Mouse (Mus musculus): ENCODE results near the gene Trim38. TPM values are rescaled to one million over a fixed set of nuclear protein-coding genes. Genes with fewer than 3 reads are reported as not detected.

The Trim38 gene
- 1.1 TPM for polyA plus RNA-seq (2014; fragmentation: Illumina TruSeq; extraction: RNeasy Lipid Tissue Mini Kit (QIAGEN cat#74804); ENCODE audit: low read depth, low replicate concordance)

GRCm38 (mm10) chr13:23769613-23770012, at the start of gene Trim38:
Trim38 (plus strand) TSS chr13:23769913.

GRCm38 (mm10) chr13:23738677-23739068, 31.0 kb upstream of the Trim38 start, which contains the start of gene Hist1h1c:
Hist1h1c (plus strand) TSS chr13:23738808.

GRCm38 (mm10) chr13:23745381-23746161, 24.1 kb upstream of the Trim38 start, which contains the start of gene Hist1h3c:
Hist1h3c (minus strand) TSS chr13:23745602.

DNA sequence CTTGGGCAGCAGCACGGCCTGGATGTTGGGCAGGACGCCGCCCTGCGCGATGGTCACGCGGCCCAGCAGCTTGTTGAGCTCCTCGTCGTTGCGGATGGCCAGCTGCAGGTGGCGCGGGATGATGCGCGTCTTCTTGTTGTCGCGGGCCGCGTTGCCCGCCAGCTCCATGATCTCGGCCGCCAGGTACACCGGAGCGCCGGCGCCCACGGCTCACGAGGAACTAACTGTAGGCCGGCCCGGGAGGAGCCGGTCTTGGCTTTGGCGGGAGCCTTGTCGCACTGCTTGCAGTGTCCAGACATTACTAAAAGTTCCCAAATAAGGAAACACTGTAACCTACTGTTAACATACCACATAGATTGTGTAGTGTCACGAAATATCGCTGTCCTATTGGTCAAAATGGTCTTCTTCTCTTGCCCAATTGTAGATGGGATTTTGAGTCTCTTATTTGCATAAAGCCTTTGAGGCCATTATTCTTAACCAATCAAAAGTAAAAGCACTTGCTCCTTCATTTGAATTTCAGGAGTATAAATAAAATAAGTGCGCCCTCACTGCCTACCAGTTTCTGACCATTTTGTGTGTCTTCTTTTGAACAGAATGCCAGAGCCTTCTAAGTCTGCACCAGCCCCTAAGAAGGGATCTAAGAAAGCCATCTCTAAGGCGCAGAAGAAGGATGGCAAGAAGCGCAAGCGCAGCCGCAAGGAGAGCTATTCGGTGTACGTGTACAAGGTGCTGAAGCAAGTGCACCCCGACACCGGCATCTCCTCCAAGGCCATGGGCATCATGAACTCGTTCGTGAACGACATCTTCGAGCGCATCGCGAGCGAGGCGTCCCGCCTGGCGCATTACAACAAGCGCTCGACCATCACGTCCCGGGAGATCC, 23.3 kb upstream of the Trim38 start, which contains the start of gene Hist1h2bb:
Gene Hist1h2bb (plus strand): TSS at position 534 of the 880 bp plus-strand sequence.

DNA sequence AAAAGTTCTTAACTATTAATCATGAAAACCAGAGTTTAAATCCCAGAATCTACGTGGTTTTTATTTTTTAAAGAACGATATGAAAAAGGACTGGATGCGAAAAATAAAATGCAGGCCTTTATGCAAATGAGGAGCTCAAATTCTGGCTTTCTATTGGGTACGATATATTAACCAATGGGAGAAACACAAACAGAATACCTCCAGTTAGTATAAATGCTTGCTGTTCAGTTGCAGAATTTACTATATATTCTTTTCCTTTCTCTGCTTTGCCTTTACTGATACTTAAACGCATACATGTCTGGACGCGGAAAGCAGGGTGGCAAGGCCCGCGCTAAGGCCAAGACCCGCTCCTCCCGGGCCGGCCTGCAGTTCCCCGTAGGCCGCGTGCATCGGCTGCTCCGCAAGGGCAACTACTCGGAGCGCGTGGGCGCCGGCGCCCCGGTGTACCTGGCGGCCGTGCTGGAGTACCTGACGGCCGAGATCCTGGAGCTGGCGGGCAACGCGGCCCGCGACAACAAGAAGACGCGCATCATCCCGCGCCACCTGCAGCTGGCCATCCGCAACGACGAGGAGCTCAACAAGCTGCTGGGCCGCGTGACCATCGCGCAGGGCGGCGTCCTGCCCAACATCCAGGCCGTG, 18.8 kb upstream of the Trim38 start, which contains the start of gene Hist1h2ab:
Gene Hist1h2ab (plus strand): TSS at position 288 of the 639 bp plus-strand sequence.

DNA sequence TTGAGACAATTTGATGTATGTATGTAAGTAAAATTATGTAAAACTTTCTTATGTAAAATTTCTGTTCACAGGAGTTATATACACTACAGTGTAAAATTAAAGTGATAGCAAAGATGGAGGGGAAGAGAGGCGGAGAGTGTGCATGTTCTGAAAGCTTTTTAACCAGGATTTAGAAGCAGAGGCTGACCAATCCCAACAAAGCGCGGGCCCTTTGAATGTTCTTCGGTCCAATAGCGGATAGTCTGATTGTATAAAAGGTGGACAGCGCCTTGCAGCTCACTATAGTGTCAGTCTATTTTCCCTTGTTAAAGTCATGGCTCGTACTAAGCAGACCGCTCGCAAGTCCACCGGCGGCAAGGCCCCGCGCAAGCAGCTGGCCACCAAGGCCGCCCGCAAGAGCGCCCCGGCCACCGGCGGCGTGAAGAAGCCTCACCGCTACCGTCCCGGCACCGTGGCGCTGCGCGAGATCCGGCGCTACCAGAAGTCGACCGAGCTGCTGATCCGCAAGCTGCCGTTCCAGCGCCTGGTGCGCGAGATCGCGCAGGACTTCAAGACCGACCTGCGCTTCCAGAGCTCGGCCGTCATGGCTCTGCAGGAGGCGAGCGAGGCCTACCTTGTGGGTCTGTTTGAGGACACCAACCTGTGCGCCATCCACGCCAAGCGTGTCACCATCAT, 17.5 kb upstream of the Trim38 start, which contains the start of gene Hist1h3b:
Gene Hist1h3b (plus strand): TSS at position 201 of the 675 bp plus-strand sequence.

DNA sequence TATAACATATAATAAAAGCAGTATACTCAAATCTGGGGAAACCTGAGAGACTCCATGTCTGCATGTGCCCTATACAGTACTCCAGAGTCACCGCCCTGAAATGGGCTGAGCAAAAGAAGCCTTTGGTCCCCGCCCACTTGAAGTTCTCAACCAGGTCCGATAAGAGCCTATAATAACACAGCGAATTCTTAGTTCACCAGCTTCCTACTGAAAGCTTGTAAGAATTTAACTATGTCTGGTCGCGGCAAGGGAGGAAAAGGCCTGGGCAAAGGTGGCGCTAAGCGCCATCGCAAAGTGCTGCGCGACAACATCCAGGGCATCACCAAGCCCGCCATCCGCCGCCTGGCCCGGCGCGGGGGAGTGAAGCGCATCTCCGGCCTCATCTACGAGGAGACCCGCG, 12.9 kb upstream of the Trim38 start, which contains the start of gene Hist1h4b:
Gene Hist1h4b (plus strand): TSS at position 224 of the 400 bp plus-strand sequence.

GRCm38 (mm10) chr13:23760972-23761864, 8.5 kb upstream of the Trim38 start, which contains the start of gene Hist1h4a:
Hist1h4a (minus strand) TSS chr13:23761230.

GRCm38 (mm10) chr13:23761871-23762821, 7.6 kb upstream of the Trim38 start, which contains the start of gene Hist1h3a:
Hist1h3a (minus strand) TSS chr13:23762386.

GRCm38 (mm10) chr13:23763586-23764323, 6.0 kb upstream of the Trim38 start, which contains the start of gene Hist1h1a:
Hist1h1a (plus strand) TSS chr13:23763666.

GRCm38 (mm10) chr13:23806422-23807052, 36.8 kb downstream of the Trim38 start, which contains the start of gene Slc17a2:
Slc17a2 (plus strand) TSS chr13:23806993.

GRCm38 (mm10) chr13:23839308-23839707, 69.6 kb downstream of the Trim38 start, which contains the start of gene Slc17a3:
Slc17a3 (plus strand) TSS chr13:23839434.

Other genes with a start within 250 kb of the Trim38 start
- gene Hist1h4h, start 238.9 kb upstream of the Trim38 start, polyA plus RNA-seq (2014; fragmentation: Illumina TruSeq; extraction: RNeasy Lipid Tissue Mini Kit (QIAGEN cat#74804); ENCODE audit: low read depth, low replicate concordance), result not detected
- not detected for gene Hist1h2af, start 236.0 kb upstream of the Trim38 start, polyA plus RNA-seq (2014; fragmentation: Illumina TruSeq; extraction: RNeasy Lipid Tissue Mini Kit (QIAGEN cat#74804); ENCODE audit: low read depth, low replicate concordance)
- not detected for gene Hist1h3g, start 234.5 kb upstream of the Trim38 start, polyA plus RNA-seq (2014; fragmentation: Illumina TruSeq; extraction: RNeasy Lipid Tissue Mini Kit (QIAGEN cat#74804); ENCODE audit: low read depth, low replicate concordance)
- gene Hist1h2bh, start 226.5 kb upstream of the Trim38 start, polyA plus RNA-seq (2014; fragmentation: Illumina TruSeq; extraction: RNeasy Lipid Tissue Mini Kit (QIAGEN cat#74804); ENCODE audit: low read depth, low replicate concordance), result 2.1 TPM
- gene Hist1h3f, start 225.9 kb upstream of the Trim38 start, polyA plus RNA-seq (2014; fragmentation: Illumina TruSeq; extraction: RNeasy Lipid Tissue Mini Kit (QIAGEN cat#74804); ENCODE audit: low read depth, low replicate concordance), result not detected
- gene Hist1h4f, start 218.3 kb upstream of the Trim38 start, polyA plus RNA-seq (2014; fragmentation: Illumina TruSeq; extraction: RNeasy Lipid Tissue Mini Kit (QIAGEN cat#74804); ENCODE audit: low read depth, low replicate concordance), result not detected
- 3.9 TPM for gene Hist1h1d, start 216.7 kb upstream of the Trim38 start, polyA plus RNA-seq (2014; fragmentation: Illumina TruSeq; extraction: RNeasy Lipid Tissue Mini Kit (QIAGEN cat#74804); ENCODE audit: low read depth, low replicate concordance)
- gene Hist1h3e, start 207.5 kb upstream of the Trim38 start, polyA plus RNA-seq (2014; fragmentation: Illumina TruSeq; extraction: RNeasy Lipid Tissue Mini Kit (QIAGEN cat#74804); ENCODE audit: low read depth, low replicate concordance), result not detected
- gene Hist1h2ae, start 198.7 kb upstream of the Trim38 start, polyA plus RNA-seq (2014; fragmentation: Illumina TruSeq; extraction: RNeasy Lipid Tissue Mini Kit (QIAGEN cat#74804); ENCODE audit: low read depth, low replicate concordance), result not detected
- gene Hist1h2bg, start 198.5 kb upstream of the Trim38 start, polyA plus RNA-seq (2014; fragmentation: Illumina TruSeq; extraction: RNeasy Lipid Tissue Mini Kit (QIAGEN cat#74804); ENCODE audit: low read depth, low replicate concordance), result 3.6 TPM
- gene Hist1h2bf, start 195.7 kb upstream of the Trim38 start, polyA plus RNA-seq (2014; fragmentation: Illumina TruSeq; extraction: RNeasy Lipid Tissue Mini Kit (QIAGEN cat#74804); ENCODE audit: low read depth, low replicate concordance), result not detected
- not detected for gene Hist1h2ad, start 195.5 kb upstream of the Trim38 start, polyA plus RNA-seq (2014; fragmentation: Illumina TruSeq; extraction: RNeasy Lipid Tissue Mini Kit (QIAGEN cat#74804); ENCODE audit: low read depth, low replicate concordance)
- 6.7 TPM for gene Hist1h3d, start 194.2 kb upstream of the Trim38 start, polyA plus RNA-seq (2014; fragmentation: Illumina TruSeq; extraction: RNeasy Lipid Tissue Mini Kit (QIAGEN cat#74804); ENCODE audit: low read depth, low replicate concordance)
- 2.3 TPM for gene Hist1h4d, start 188.3 kb upstream of the Trim38 start, polyA plus RNA-seq (2014; fragmentation: Illumina TruSeq; extraction: RNeasy Lipid Tissue Mini Kit (QIAGEN cat#74804); ENCODE audit: low read depth, low replicate concordance)
- 16.9 TPM for gene Hist1h2be, start 148.8 kb upstream of the Trim38 start, polyA plus RNA-seq (2014; fragmentation: Illumina TruSeq; extraction: RNeasy Lipid Tissue Mini Kit (QIAGEN cat#74804); ENCODE audit: low read depth, low replicate concordance)
- gene Hist1h1e, start 147.4 kb upstream of the Trim38 start, polyA plus RNA-seq (2014; fragmentation: Illumina TruSeq; extraction: RNeasy Lipid Tissue Mini Kit (QIAGEN cat#74804); ENCODE audit: low read depth, low replicate concordance), result 6.3 TPM
- gene Hist1h2ac, start 86.0 kb upstream of the Trim38 start, polyA plus RNA-seq (2014; fragmentation: Illumina TruSeq; extraction: RNeasy Lipid Tissue Mini Kit (QIAGEN cat#74804); ENCODE audit: low read depth, low replicate concordance), result 9.6 TPM
- gene Hist1h2bc, start 85.7 kb upstream of the Trim38 start, polyA plus RNA-seq (2014; fragmentation: Illumina TruSeq; extraction: RNeasy Lipid Tissue Mini Kit (QIAGEN cat#74804); ENCODE audit: low read depth, low replicate concordance), result 364 TPM
- not detected for gene Hist1h1t, start 74.1 kb upstream of the Trim38 start, polyA plus RNA-seq (2014; fragmentation: Illumina TruSeq; extraction: RNeasy Lipid Tissue Mini Kit (QIAGEN cat#74804); ENCODE audit: low read depth, low replicate concordance)
- 2.2 TPM for gene Hist1h4c, start 71.5 kb upstream of the Trim38 start, polyA plus RNA-seq (2014; fragmentation: Illumina TruSeq; extraction: RNeasy Lipid Tissue Mini Kit (QIAGEN cat#74804); ENCODE audit: low read depth, low replicate concordance)
- 13.2 TPM for gene Hfe, start 59.1 kb upstream of the Trim38 start, polyA plus RNA-seq (2014; fragmentation: Illumina TruSeq; extraction: RNeasy Lipid Tissue Mini Kit (QIAGEN cat#74804); ENCODE audit: low read depth, low replicate concordance)
- gene Hist1h1c, start 31.1 kb upstream of the Trim38 start, polyA plus RNA-seq (2014; fragmentation: Illumina TruSeq; extraction: RNeasy Lipid Tissue Mini Kit (QIAGEN cat#74804); ENCODE audit: low read depth, low replicate concordance), result 96.7 TPM
- gene Hist1h3c, start 24.3 kb upstream of the Trim38 start, polyA plus RNA-seq (2014; fragmentation: Illumina TruSeq; extraction: RNeasy Lipid Tissue Mini Kit (QIAGEN cat#74804); ENCODE audit: low read depth, low replicate concordance), result not detected
- gene Hist1h2bb, start 23.2 kb upstream of the Trim38 start, polyA plus RNA-seq (2014; fragmentation: Illumina TruSeq; extraction: RNeasy Lipid Tissue Mini Kit (QIAGEN cat#74804); ENCODE audit: low read depth, low replicate concordance), result not detected
- gene Hist1h2ab, start 18.8 kb upstream of the Trim38 start, polyA plus RNA-seq (2014; fragmentation: Illumina TruSeq; extraction: RNeasy Lipid Tissue Mini Kit (QIAGEN cat#74804); ENCODE audit: low read depth, low replicate concordance), result not detected
- gene Hist1h3b, start 17.6 kb upstream of the Trim38 start, polyA plus RNA-seq (2014; fragmentation: Illumina TruSeq; extraction: RNeasy Lipid Tissue Mini Kit (QIAGEN cat#74804); ENCODE audit: low read depth, low replicate concordance), result not detected
- not detected for gene Hist1h4b, start 12.9 kb upstream of the Trim38 start, polyA plus RNA-seq (2014; fragmentation: Illumina TruSeq; extraction: RNeasy Lipid Tissue Mini Kit (QIAGEN cat#74804); ENCODE audit: low read depth, low replicate concordance)
- gene Hist1h4a, start 8.7 kb upstream of the Trim38 start, polyA plus RNA-seq (2014; fragmentation: Illumina TruSeq; extraction: RNeasy Lipid Tissue Mini Kit (QIAGEN cat#74804); ENCODE audit: low read depth, low replicate concordance), result not detected
- not detected for gene Hist1h3a, start 7.5 kb upstream of the Trim38 start, polyA plus RNA-seq (2014; fragmentation: Illumina TruSeq; extraction: RNeasy Lipid Tissue Mini Kit (QIAGEN cat#74804); ENCODE audit: low read depth, low replicate concordance)
- not detected for gene Hist1h1a, start 6.2 kb upstream of the Trim38 start, polyA plus RNA-seq (2014; fragmentation: Illumina TruSeq; extraction: RNeasy Lipid Tissue Mini Kit (QIAGEN cat#74804); ENCODE audit: low read depth, low replicate concordance)
- 0.76 TPM for gene Slc17a2, start 37.1 kb downstream of the Trim38 start, polyA plus RNA-seq (2014; fragmentation: Illumina TruSeq; extraction: RNeasy Lipid Tissue Mini Kit (QIAGEN cat#74804); ENCODE audit: low read depth, low replicate concordance)
- 0.25 TPM for gene Slc17a3, start 69.5 kb downstream of the Trim38 start, polyA plus RNA-seq (2014; fragmentation: Illumina TruSeq; extraction: RNeasy Lipid Tissue Mini Kit (QIAGEN cat#74804); ENCODE audit: low read depth, low replicate concordance)
- gene Slc17a1, start 97.8 kb downstream of the Trim38 start, polyA plus RNA-seq (2014; fragmentation: Illumina TruSeq; extraction: RNeasy Lipid Tissue Mini Kit (QIAGEN cat#74804); ENCODE audit: low read depth, low replicate concordance), result not detected
- 85.4 TPM for gene Slc17a4, start 145.1 kb downstream of the Trim38 start, polyA plus RNA-seq (2014; fragmentation: Illumina TruSeq; extraction: RNeasy Lipid Tissue Mini Kit (QIAGEN cat#74804); ENCODE audit: low read depth, low replicate concordance)
- gene Hist1h2ba, start 164.2 kb downstream of the Trim38 start, polyA plus RNA-seq (2014; fragmentation: Illumina TruSeq; extraction: RNeasy Lipid Tissue Mini Kit (QIAGEN cat#74804); ENCODE audit: low read depth, low replicate concordance), result not detected
- not detected for gene Hist1h2aa, start 164.5 kb downstream of the Trim38 start, polyA plus RNA-seq (2014; fragmentation: Illumina TruSeq; extraction: RNeasy Lipid Tissue Mini Kit (QIAGEN cat#74804); ENCODE audit: low read depth, low replicate concordance)
- 8.8 TPM for gene Scgn, start 221.3 kb downstream of the Trim38 start, polyA plus RNA-seq (2014; fragmentation: Illumina TruSeq; extraction: RNeasy Lipid Tissue Mini Kit (QIAGEN cat#74804); ENCODE audit: low read depth, low replicate concordance)

Measured in sigmoid colon, adult 10 weeks (tissue).